Mouse (Mus musculus) kidney, adult 2 months (tissue): ENCODE measurements around the gene Igfbp2. TPM values are rescaled to one million over a fixed set of nuclear protein-coding genes. Genes with fewer than 3 reads are reported as not detected.

ENCODE experiments used
- DNase-seq: peaks from one replicate; pipeline ENCODE4 v3.0.0; 2021
- H3K27ac ChIP-seq: fragments of 200-500 bp; 2 replicates; pipeline ENCODE4 v1.5.1; 2012; ENCODE audit warnings: low read depth, low read length, control low read depth, inconsistent platforms; ENCODE audit not compliant: insufficient read depth
- H3K27me3 ChIP-seq: fragments of 200-500 bp; replicated peaks from 2 replicates; pipeline ENCODE4 v1.6.1; 2012; ENCODE audit warnings: mild to moderate bottlenecking, moderate library complexity, low read length, inconsistent platforms; ENCODE audit not compliant: control insufficient read depth, insufficient read depth
- H3K36me3 ChIP-seq: fragments of 200-500 bp; 2 replicates; pipeline ENCODE4 v1.6.1; 2012; ENCODE audit warnings: mild to moderate bottlenecking, moderate library complexity, low read length, inconsistent platforms; ENCODE audit not compliant: control insufficient read depth, insufficient read depth
- H3K4me1 ChIP-seq: fragments of 200-500 bp; 2 replicates; pipeline ENCODE4 v1.6.1; 2011; ENCODE audit warnings: low read length; ENCODE audit not compliant: control insufficient read depth, insufficient read depth
- H3K4me3 ChIP-seq: fragments of 200-500 bp; 2 replicates; pipeline ENCODE4 v1.5.1; 2011; ENCODE audit warnings: mild to moderate bottlenecking, low read depth, low read length, control low read depth; ENCODE audit not compliant: insufficient read depth
- CTCF ChIP-seq: fragments of 200-500 bp; conservative IDR thresholded peaks from 2 replicates; pipeline ENCODE4 v1.5.1; 2011; ENCODE audit warnings: low read depth, mild to moderate bottlenecking, control low read depth, low read length, moderate library complexity, mixed read lengths; ENCODE audit not compliant: insufficient read depth, insufficient read length
- POLR2A ChIP-seq: fragments of 200-500 bp; IDR thresholded peaks from one replicate; pipeline ENCODE4 v1.6.1; 2011; ENCODE audit warnings: low read depth, low read length, control low read depth
- WGBS: fragments of 180-500 bp; shearing (Covaris S2); methylation state at CpG from one replicate; pipeline ENCODE4 v1.1.7; 2018; 5-methylcytosine and 5-hydroxymethylcytosine counted together
- polyA plus RNA-seq: library from polyadenylated mRNA; depleted of rRNA; stranded (reverse); fragments of >200 nt; gene quantifications from 2 replicates; pipeline ENCODE4 v1.2.3, GENCODE M21; 2012

Igfbp2 gene
- polyA plus RNA-seq, 1 experiment, result 12.6 TPM

DNA sequence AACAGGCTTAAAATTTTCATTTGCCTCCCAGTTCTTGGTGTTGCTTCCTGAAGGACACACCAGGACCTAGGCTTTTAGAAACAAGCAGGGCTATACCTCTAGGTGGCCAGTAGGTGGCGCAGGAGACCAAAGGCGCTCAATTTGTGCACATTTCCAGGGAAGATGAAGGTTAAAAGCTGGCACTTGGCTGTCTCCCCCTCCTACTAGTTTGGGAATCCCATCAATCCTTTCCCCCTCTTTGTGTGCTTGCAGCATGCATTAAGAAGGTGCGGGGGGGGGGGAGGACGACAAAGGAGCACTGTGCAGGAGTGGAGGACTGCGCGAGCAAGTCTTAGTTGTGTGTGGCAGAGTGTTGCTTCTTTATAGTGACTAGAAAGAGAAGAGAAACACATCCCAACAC, 41.6 kb downstream of the Igfbp2 start:
- Histone ChIP-seq H3K27ac (no peak overlapping the region), H3K36me3 (peaks cover 4% of the 10 kb centered on the region), H3K4me1 (no peaks in the 10 kb centered on the region; the same call in 1 of the 2 replicates), H3K4me3 (no peak overlapping the region), H3K27me3 (no peaks in the 10 kb centered on the region)
- 29% methylated on average over 6 of the region's 6 CpGs for WGBS
- TF ChIP-seq CTCF (peak; percentile 98), POLR2A (no peak)
- peak; percentile 81 for DNase-seq

DNA sequence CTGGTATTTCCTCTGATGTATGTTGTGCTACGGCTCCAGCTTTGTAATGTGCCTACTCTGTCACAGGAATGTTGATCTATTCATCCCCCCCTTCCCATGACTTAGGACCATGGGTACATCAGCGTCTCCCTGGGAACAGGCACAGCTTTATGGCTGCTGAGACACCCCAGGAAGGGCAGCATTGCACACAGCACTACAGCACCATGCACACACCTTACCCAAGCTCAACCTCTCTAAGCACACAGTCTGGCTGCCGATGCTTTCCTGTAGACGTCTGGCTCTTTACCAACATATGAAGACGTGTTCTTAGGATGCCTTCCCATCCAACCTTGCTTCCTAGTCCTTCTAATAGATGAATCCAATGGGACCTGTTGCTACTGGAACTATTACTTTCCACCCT, 42.1 kb downstream of the Igfbp2 start:
- H3K27me3 ChIP-seq, result no peaks in the 10 kb centered on the region
- no peak for DNase-seq
- TF ChIP-seq POLR2A, result no peak
- no peak for TF ChIP-seq CTCF
- WGBS, result 60% methylated on average over 5 of the region's 5 CpGs
- peaks cover 4% of the 10 kb centered on the region for H3K36me3 ChIP-seq
- no peak overlapping the region for H3K27ac ChIP-seq
- H3K4me1 ChIP-seq, result no peaks in the 10 kb centered on the region; the same call in 1 of the 2 replicates
- no peak overlapping the region for H3K4me3 ChIP-seq

DNA sequence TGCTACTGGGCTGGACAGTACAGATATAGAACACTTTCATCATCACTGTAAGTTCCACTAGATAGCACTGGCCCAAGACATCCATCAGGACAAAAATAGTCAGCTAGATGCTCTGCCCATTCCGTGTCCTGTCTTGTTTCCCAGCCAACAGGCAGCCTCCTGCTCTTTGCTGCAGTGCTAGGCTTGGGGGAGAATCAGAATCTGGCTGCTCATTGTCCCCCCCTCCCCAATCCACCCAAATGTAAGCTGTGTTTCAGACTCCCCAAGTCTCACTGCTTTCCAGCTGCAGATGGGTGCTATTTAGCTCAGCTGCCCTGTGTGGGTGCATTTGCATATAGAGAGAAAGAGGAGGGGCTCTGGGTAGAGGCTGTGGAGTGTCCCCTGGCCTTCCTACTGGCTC, 43.0 kb downstream of the Igfbp2 start:
- WGBS, result 43% methylated on average over 1 of the region's 1 CpGs
- TF ChIP-seq CTCF, result no peak
- no peak for TF ChIP-seq POLR2A
- Histone ChIP-seq H3K4me3 (no peak overlapping the region), H3K36me3 (peaks cover 4% of the 10 kb centered on the region), H3K27ac (no peak overlapping the region), H3K4me1 (no peaks in the 10 kb centered on the region; the same call in 1 of the 2 replicates), H3K27me3 (no peaks in the 10 kb centered on the region)
- peak; percentile 53 for DNase-seq

DNA sequence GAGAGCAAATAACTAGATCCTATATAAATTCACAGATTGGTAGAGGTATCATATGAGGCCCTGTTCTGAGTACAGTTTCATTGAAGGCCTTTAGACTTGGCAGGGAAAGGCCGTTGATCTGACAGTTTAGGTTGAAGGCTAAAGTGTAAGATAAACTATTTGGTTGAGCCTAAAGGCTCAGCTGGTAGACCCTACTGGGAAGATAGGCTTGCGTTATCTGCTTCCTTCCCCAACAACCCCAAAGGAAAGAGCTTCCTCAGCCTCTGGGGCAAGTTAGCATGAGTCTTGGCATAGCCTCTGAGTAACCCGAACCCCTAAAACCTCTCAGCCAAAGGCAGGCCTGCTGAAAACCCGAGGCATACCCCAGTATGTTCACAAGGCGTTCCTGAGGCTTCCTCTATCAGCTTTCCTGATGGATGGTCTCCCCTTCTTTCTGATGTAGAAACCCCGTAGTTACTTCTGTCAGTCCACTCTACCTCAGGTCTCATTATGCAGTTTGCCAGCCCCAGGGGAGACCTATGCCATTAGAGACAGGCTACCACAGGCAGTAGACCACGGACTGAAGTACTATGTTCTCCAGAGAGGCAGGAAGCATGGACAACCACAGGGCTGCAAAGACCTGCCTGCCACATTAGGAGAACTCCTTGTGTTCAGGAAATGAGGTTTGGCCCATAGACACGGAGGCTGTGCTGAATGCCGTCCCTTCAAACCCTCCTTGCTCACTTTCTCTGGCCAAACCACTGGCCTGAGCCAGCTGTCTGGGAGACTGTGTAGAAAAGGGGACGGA, 44.3 kb downstream of the Igfbp2 start:
- 71% methylated on average over 10 of the region's 10 CpGs for WGBS
- DNase-seq, result no peak
- Histone ChIP-seq H3K27ac (no peak overlapping the region), H3K27me3 (no peaks in the 10 kb centered on the region), H3K36me3 (no peaks in the 10 kb centered on the region; the same call in 1 of the 2 replicates), H3K4me3 (no peak overlapping the region), H3K4me1 (no peaks in the 10 kb centered on the region; the same call in 1 of the 2 replicates)
- TF ChIP-seq POLR2A (no peak), CTCF (no peak)

DNA sequence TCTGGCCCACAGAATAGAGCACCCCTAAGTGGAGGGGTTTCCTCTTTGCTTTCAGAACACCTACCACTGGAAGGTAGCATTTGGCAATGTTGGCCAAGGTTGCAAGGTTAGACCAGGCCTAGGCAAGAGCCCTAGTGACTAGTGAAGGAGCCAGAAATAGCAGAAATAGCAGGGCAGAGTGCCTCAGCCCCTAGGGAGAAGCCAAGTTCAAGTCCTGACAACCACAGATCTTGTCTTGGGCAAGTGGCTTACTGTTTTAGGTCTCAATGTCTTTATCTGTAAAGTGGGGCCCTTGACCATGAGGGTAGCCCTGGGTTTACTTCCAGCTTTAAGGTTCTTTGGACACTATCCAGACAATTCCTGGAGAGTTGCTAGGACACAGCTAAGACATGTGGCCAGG, 45.0 kb downstream of the Igfbp2 start:
- DNase-seq, result no peak
- Histone ChIP-seq H3K4me3 (no peak overlapping the region), H3K36me3 (no peaks in the 10 kb centered on the region), H3K4me1 (no peaks in the 10 kb centered on the region; the same call in 1 of the 2 replicates), H3K27me3 (no peaks in the 10 kb centered on the region), H3K27ac (no peak overlapping the region)
- TF ChIP-seq CTCF (no peak), POLR2A (no peak)

DNA sequence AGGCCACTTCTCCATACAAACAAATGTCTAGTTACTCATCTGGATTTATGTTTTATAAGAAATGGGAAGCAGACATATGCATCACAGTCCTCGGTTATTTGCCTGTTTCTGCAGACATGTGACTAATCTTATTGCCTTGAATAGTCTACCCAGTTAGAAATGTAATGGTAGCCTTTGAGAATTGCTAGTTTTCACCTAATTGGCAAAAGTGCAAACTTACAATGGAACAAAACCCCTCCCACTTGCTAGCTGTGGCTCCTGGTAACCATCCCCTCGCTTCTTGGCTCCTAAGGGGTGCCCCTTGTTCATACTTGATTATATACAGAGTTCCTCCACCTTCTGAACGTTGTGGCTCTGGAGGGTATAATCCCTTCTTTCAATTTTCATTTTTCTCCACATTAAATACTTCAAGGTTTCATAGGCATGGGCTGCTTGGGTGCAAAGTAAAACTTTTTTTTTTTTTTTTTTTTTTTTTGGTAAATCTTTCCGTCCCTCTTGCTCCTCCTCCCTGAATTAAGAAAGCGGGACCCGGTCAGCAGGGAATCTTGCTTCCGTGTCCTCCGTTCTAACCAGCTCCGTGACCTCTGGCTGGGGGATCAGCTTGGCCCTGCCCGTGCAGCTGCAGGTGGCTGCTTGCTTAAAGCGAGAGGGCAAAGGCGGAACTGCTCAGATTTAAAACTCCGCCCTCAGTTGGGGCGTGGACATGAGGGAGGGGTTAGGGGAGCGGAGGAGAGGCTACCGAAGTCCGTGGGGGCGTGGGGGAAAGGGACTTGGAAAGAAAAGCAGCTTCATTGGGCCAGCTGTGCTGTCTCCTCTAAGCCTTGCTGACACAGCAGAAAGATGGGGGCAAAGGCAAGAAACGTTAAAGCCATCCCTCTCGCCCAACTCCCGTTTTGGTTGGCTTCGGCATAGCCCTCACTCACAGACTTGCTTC, 45.6 kb downstream of the Igfbp2 start:
- Histone ChIP-seq H3K27ac (peak overlapping the region; percentile 86), H3K36me3 (no peaks in the 10 kb centered on the region), H3K27me3 (no peaks in the 10 kb centered on the region), H3K4me1 (no peaks in the 10 kb centered on the region; the same call in 1 of the 2 replicates), H3K4me3 (peak overlapping the region; percentile 55)
- DNase-seq, result peak; percentile 96
- 6% methylated on average over 22 of the region's 22 CpGs for WGBS
- TF ChIP-seq POLR2A (no peak), CTCF (no peak)

DNA sequence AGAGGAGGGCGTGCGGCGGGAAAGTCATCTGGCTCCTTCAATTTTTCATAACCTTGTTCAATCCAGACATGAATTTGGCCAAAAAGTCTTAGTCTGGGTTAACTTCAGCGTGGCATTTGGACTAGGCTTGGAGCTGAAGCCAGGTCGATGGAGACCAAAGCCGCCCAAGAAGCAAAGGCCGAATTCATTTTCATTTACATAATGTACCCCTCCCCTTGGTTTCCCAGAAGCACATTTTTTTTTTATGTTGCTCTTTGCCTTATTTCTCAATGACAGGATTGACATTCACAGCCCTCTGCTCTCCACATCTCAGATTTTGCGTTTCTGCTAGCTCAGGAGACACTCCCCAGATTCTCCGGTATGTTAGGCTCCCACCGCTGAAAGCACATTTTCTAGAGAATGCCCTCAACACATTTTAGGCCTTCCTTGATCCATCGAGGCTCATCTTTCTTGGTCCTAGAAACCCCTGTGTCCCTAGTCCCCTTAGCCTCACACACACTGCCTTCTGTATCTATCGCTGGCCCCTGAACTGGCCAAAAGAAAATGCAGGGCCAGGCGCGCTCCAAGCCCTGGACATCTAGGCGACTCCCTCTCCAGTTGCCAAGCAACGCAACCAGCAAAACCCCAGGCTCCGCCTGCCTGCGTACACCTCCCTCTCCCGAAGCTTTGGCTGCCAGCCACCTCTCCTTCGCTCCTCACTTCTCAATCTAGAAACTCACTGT, 46.5 kb downstream of the Igfbp2 start:
- Histone ChIP-seq H3K27me3 (no peaks in the 10 kb centered on the region), H3K4me1 (peaks cover 3% of the 10 kb centered on the region; the same call in 1 of the 2 replicates), H3K36me3 (no peaks in the 10 kb centered on the region), H3K27ac (peak overlapping the region; percentile 86), H3K4me3 (peak overlapping the region; percentile 55)
- TF ChIP-seq CTCF, result no peak
- no peak for TF ChIP-seq POLR2A
- WGBS, result 3% methylated on average over 20 of the region's 20 CpGs
- DNase-seq, result peak; percentile 96
